Mouse (Mus musculus): ENCODE data around the gene Galnt7. TPM values are rescaled to one million over a fixed set of nuclear protein-coding genes. Genes with fewer than 3 reads are reported as not detected.

Gene Galnt7
- polyA plus RNA-seq, 1 experiment = not detected

DNA sequence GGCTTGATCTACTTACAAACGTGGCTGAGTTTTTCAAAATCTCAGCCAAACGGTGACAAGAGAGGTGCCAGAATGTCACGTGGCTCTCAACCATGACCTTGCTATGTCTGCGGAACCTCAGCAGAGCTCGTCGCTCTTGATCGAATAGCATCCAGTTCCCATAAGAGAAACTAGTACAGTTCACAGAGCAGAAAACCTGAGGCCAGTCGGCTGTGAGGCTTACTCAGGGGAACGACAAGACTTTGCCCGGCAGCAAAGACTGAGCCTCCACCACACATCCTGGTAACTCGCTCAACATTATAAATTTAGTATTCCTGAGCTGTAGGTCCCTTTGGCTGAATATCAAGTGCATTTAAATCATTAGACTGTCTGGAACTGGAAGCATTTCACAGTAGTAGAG, 16.1 kb downstream of the Galnt7 start:
- Histone ChIP-seq H3K9me3 (ENCODE audit: control insufficient read depth, low read length) (no peaks in the 10 kb centered on the region), H3K36me3 (ENCODE audit: control insufficient read depth) (no peaks in the 10 kb centered on the region), H3K4me1 (ENCODE audit: control insufficient read depth) (peaks cover 12% of the 10 kb centered on the region), H3K4me3 (replicated peaks) (no peak overlapping the region), H3K27me3 (ENCODE audit: control insufficient read depth) (no peaks in the 10 kb centered on the region)
- TF ChIP-seq TAL1 (IDR thresholded peaks at IDR 0.05; ENCODE audit: low read length) = no peak
- no peak for TF ChIP-seq GATA1 (IDR thresholded peaks at IDR 0.05; ENCODE audit: low read length)

GRCm38 (mm10) chr8:57636281-57636680, 16.6 kb downstream of the Galnt7 start:
- H3K4me3 ChIP-seq (replicated peaks) = no peak overlapping the region
- TF ChIP-seq TAL1 (IDR thresholded peaks at IDR 0.05; ENCODE audit: low read length) = no peak
- no peak for TF ChIP-seq GATA1 (IDR thresholded peaks at IDR 0.05; ENCODE audit: low read length)
- no peaks in the 10 kb centered on the region for H3K27me3 ChIP-seq (ENCODE audit: control insufficient read depth)
- no peaks in the 10 kb centered on the region for H3K9me3 ChIP-seq (ENCODE audit: control insufficient read depth, low read length)
- peaks cover 12% of the 10 kb centered on the region for H3K4me1 ChIP-seq (ENCODE audit: control insufficient read depth)
- H3K36me3 ChIP-seq (ENCODE audit: control insufficient read depth) = no peaks in the 10 kb centered on the region

GRCm38 (mm10) chr8:57631780-57632179, 21.1 kb downstream of the Galnt7 start:
- Histone ChIP-seq H3K36me3 (ENCODE audit: control insufficient read depth) (no peaks in the 10 kb centered on the region), H3K27me3 (ENCODE audit: control insufficient read depth) (no peaks in the 10 kb centered on the region), H3K4me3 (replicated peaks) (no peak overlapping the region), H3K4me1 (ENCODE audit: control insufficient read depth) (peaks cover 36% of the 10 kb centered on the region), H3K9me3 (ENCODE audit: control insufficient read depth, low read length) (no peaks in the 10 kb centered on the region)
- TF ChIP-seq GATA1 (IDR thresholded peaks at IDR 0.05; ENCODE audit: low read length) = no peak
- TF ChIP-seq TAL1 (IDR thresholded peaks at IDR 0.05; ENCODE audit: low read length) = no peak

DNA sequence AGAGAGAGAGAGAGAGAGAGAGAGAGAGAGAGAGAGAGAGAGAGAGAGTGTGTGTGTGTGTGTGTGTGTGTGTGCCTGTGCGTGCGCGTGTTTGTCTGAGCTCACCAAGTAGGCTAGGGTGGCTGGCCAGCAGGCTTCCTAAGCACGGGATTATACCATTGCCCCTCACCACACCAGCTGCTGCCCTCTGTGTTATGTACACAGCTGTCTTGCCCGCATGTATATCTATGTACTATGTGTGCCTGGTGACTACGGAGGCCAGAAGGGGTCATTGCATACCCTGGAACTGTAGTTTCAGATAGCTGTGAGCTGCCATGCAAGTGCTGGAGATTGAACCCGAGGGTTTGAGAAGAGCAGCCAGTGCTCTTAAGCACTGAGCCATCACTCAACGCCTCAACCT, 22.7 kb downstream of the Galnt7 start:
- peaks cover 39% of the 10 kb centered on the region for H3K4me1 ChIP-seq (ENCODE audit: control insufficient read depth)
- H3K9me3 ChIP-seq (ENCODE audit: control insufficient read depth, low read length) = no peaks in the 10 kb centered on the region
- no peak overlapping the region for H3K4me3 ChIP-seq (replicated peaks)
- TF ChIP-seq GATA1 (IDR thresholded peaks at IDR 0.05; ENCODE audit: low read length) (no peak), TAL1 (IDR thresholded peaks at IDR 0.05; ENCODE audit: low read length) (no peak)
- H3K36me3 ChIP-seq (ENCODE audit: control insufficient read depth) = no peaks in the 10 kb centered on the region
- H3K27me3 ChIP-seq (ENCODE audit: control insufficient read depth) = no peaks in the 10 kb centered on the region

GRCm38 (mm10) chr8:57628787-57629664, 23.8 kb downstream of the Galnt7 start:
- Histone ChIP-seq H3K4me1 (ENCODE audit: control insufficient read depth) (peaks cover 39% of the 10 kb centered on the region), H3K36me3 (ENCODE audit: control insufficient read depth) (no peaks in the 10 kb centered on the region), H3K27me3 (ENCODE audit: control insufficient read depth) (no peaks in the 10 kb centered on the region), H3K9me3 (ENCODE audit: control insufficient read depth, low read length) (no peaks in the 10 kb centered on the region), H3K4me3 (replicated peaks) (no peak overlapping the region)
- no peak for TF ChIP-seq TAL1 (IDR thresholded peaks at IDR 0.05; ENCODE audit: low read length)

DNA sequence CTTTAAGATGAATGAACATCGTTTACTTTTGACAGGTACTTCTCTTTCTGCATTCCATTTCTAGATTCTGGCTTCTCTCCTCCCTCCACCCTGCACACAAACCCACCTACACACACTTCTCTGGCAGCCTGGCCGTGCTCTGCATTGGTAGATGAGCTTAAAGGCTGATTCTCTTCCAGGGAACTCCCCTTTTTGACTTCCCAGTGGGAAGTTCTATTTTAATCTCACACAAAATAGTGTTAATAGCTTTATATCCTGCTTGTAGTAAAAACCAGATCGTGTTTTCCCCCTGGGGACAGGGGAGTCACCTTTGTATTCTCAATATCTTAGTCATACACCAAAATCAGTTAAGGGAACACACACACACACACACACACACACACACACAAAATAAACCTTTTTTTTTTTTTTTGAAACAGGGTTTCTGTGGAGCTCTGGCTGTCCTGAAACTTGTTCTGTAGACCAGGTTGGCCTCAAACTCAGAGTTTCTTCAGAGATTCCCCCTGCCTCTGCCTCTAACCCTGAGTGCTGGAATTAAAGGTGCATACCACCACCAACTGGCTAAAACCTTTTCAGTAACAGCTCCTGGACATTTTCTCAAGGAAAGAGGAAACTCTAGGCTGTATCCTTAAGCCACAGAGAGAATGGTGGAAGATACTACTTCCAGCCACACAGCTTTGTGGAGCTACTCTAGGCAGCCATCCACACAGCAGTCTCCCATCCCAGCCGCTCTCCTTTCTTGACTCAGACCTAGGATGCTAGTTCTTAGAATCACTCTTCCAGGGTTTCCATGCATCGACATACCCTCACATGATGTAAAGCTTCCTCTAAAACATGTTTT, 24.7 kb downstream of the Galnt7 start:
- H3K4me1 ChIP-seq (ENCODE audit: control insufficient read depth) = peaks cover 39% of the 10 kb centered on the region
- no peak overlapping the region for H3K4me3 ChIP-seq (replicated peaks)
- H3K9me3 ChIP-seq (ENCODE audit: control insufficient read depth, low read length) = no peaks in the 10 kb centered on the region
- H3K36me3 ChIP-seq (ENCODE audit: control insufficient read depth) = no peaks in the 10 kb centered on the region
- TF ChIP-seq GATA1 (IDR thresholded peaks at IDR 0.05; ENCODE audit: low read length) = no peak
- TF ChIP-seq TAL1 (IDR thresholded peaks at IDR 0.05; ENCODE audit: low read length) = no peak
- H3K27me3 ChIP-seq (ENCODE audit: control insufficient read depth) = no peaks in the 10 kb centered on the region

DNA sequence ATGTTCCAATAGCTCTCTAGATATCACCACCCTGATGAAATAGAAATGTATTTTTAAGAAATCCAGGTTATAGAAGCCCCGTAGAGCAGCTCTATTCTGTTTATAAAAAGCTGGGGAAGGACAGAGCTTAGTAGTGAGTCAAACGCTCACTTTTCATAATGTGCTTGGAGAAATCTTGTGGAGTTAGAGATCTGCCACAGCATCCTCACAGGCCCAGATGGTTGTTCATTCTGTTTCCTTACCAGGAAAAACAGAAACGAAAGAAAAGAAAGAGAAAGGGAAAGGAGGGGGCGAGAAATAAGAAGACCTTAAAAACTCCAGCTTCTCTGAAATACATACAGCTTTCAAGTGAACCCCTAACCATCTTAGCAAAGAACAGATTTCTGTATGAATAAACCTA, 28.9 kb downstream of the Galnt7 start:
- no peak for TF ChIP-seq TAL1 (IDR thresholded peaks at IDR 0.05; ENCODE audit: low read length)
- Histone ChIP-seq H3K36me3 (ENCODE audit: control insufficient read depth) (no peaks in the 10 kb centered on the region), H3K4me3 (replicated peaks) (no peak overlapping the region), H3K27me3 (ENCODE audit: control insufficient read depth) (no peaks in the 10 kb centered on the region), H3K4me1 (ENCODE audit: control insufficient read depth) (peaks cover 26% of the 10 kb centered on the region), H3K9me3 (ENCODE audit: control insufficient read depth, low read length) (no peaks in the 10 kb centered on the region)

- no peaks in the 10 kb centered on the region for H3K9me3 ChIP-seq (ENCODE audit: control insufficient read depth, low read length)
- H3K27me3 ChIP-seq (ENCODE audit: control insufficient read depth) = no peaks in the 10 kb centered on the region
- H3K4me3 ChIP-seq (replicated peaks) = no peak overlapping the region
- peaks cover 17% of the 10 kb centered on the region for H3K4me1 ChIP-seq (ENCODE audit: control insufficient read depth)
- no peaks in the 10 kb centered on the region for H3K36me3 ChIP-seq (ENCODE audit: control insufficient read depth)
- TF ChIP-seq TAL1 (IDR thresholded peaks at IDR 0.05; ENCODE audit: low read length) (no peak), GATA1 (IDR thresholded peaks at IDR 0.05; ENCODE audit: low read length) (no peak)
These were observed 29.8 kb downstream of the Galnt7 start for GRCm38 (mm10) chr8:57623051-57623450.

DNA sequence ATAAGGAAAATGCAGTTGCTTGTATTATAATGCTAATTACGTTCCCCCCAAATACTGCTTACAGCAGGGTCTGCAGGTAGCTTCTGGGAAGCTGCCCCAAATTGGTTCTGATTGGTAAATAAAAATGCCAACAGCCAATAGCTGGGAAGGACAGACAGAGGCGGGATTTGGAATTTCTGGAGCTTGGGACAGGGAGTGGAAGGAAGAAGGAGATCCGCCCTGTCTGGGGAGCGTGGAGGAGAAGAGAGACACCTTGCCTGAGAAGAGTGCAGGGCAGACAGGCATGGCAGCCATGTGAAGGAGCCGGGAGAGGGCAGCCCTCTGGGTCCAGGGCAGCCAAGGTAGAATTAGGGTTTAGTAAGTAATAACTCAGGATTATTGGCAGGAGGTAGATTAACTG, 35.9 kb downstream of the Galnt7 start:
- no peaks in the 10 kb centered on the region for H3K27me3 ChIP-seq (ENCODE audit: control insufficient read depth)
- TF ChIP-seq GATA1 (IDR thresholded peaks at IDR 0.05; ENCODE audit: low read length) = no peak
- TF ChIP-seq TAL1 (IDR thresholded peaks at IDR 0.05; ENCODE audit: low read length) = no peak
- H3K36me3 ChIP-seq (ENCODE audit: control insufficient read depth) = no peaks in the 10 kb centered on the region
- H3K4me3 ChIP-seq (replicated peaks) = no peak overlapping the region
- peaks cover 5% of the 10 kb centered on the region for H3K4me1 ChIP-seq (ENCODE audit: control insufficient read depth)
- H3K9me3 ChIP-seq (ENCODE audit: control insufficient read depth, low read length) = no peaks in the 10 kb centered on the region

Data from erythroblast, embryonic 14.5 days (primary cell).